Comparison of ENCODE assay signal across 11 mouse cellular contexts in genomic region chr5:85671121-85671520, GRCm38 (mm10).
"Had no signal": no experiment of that assay in that cellular context is flagged by ENCODE, and none has a peak within 500 bp of the region (broad histone marks: within the 10 kb centered on the region; RNA-seq: fewer than 3 reads in every experiment).

No protein-coding gene starts in this region.

- ATAC-seq: liver, postnatal 0 days; lung, postnatal 0 days; midbrain, embryonic 13.5 days; midbrain, embryonic 15.5 days had no signal

- DNase-seq: liver, embryonic 13.5 days; liver, postnatal 0 days; lung, adult 2 months; lung, postnatal 14 days; lung, postnatal 36 days; thymus, adult 2 months; thymus, postnatal 14 days; thymus, postnatal 36 days had no signal
